Mouse (Mus musculus) WW6 (cell line): ENCODE results near the gene Slc5a1.
A peak's percentile ranks its signal among the peaks of the same experiment; 100 is the strongest.

Source experiments
- DNase-seq: peaks from one replicate; pipeline ENCODE4 v3.0.0-alpha.2; 2013; ENCODE audit warnings: low read depth, low spot score

Slc5a1 gene

GRCm38 (mm10) chr5:33193567-33193966 is 89.5 kb downstream of the Slc5a1 start:
- no peak for DNase-seq

DNA sequence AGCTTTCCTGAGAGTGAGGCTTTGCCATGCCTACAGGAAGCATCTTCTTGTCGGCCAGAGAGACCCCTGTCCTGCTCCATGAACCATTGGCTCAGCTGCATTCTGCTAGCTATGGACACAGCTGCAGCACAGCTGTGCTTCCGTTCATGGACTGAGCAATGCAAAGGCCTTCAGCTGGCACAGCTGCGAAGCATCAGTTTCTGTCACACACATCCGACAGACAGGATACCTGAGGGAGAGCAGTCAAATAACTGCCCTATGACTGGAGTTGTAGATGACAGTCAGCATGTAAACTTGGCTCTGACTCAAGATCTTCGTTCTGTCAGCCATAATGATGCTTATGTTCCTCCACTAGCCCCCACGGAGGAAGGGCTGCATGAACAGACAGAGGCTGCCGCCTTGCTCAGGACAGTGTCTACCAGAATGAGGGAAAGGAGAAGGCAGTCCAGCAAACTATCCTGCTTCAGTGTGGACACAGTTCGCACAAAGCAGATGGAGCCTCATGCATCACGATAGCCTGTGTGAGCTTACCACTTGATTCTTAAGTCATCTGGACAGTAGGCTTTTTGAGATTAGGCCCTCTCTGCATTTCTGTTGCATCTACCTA is 91.3 kb downstream of the Slc5a1 start:
- no peak for DNase-seq

- no peak for DNase-seq
Observed at GRCm38 (mm10) chr5:33200071-33200470, 96.1 kb downstream of the Slc5a1 start.

- no peak for DNase-seq
Observed at GRCm38 (mm10) chr5:33201697-33202096, 97.7 kb downstream of the Slc5a1 start.

DNA sequence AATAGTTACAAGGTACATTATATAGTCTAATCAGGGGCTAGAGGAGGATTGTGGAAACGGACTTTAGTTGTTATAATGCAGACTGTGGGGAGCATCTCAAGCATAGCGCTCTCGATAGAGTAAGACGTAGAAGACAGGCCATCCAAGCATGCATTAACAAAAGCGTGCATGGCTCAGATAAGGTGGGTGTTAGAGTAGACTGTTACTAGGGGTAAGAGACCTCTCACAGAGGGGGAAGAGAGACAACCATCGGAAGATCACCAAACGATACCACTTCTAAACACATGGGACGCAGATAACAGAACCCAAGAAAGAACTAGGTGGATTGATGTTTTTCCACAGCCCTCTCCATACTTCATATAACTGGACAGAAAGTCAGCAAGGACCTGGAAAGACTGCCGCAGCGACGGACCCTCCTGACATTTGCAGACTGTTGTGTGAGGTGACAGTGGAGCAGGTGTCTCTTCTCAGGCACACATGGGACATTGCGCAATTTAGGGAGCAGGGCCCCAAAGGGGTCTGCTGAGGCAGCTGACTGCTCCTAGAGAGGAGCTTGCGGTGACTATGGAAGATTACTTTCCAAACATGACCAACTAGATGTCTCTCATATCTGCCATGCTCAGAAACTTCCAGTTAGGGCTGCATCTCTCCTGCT is 98.6 kb downstream of the Slc5a1 start:
- DNase-seq = no peak

GRCm38 (mm10) chr5:33203171-33203565 is 99.1 kb downstream of the Slc5a1 start:
- DNase-seq = no peak

- DNase-seq = peak; percentile 62
Observed at GRCm38 (mm10) chr5:33203691-33204242, 99.7 kb downstream of the Slc5a1 start.

- no peak for DNase-seq
Observed at GRCm38 (mm10) chr5:33204284-33204683, 100.3 kb downstream of the Slc5a1 start.

DNA sequence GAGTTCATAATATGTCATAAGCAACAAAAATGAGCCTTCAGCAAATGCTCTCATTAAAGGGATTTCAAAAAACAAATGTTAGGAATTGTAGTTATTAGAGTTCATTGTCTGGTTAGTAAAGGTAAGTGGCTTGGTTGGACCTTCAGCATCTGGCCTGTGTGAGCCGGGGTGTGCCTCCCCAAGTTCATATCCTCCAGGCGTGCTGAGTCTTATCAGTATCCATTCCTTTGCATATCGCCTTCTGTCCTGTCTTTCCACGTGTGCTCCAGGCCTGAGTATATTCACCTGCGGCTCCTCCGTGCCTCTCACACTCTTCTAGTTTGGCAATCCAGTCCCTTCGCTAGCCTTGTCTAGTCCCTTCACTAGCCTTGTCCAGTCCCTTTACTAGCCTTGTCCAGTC is 102.3 kb downstream of the Slc5a1 start:
- DNase-seq = no peak

GRCm38 (mm10) chr5:33207136-33207535 is 103.1 kb downstream of the Slc5a1 start:
- no peak for DNase-seq

DNA sequence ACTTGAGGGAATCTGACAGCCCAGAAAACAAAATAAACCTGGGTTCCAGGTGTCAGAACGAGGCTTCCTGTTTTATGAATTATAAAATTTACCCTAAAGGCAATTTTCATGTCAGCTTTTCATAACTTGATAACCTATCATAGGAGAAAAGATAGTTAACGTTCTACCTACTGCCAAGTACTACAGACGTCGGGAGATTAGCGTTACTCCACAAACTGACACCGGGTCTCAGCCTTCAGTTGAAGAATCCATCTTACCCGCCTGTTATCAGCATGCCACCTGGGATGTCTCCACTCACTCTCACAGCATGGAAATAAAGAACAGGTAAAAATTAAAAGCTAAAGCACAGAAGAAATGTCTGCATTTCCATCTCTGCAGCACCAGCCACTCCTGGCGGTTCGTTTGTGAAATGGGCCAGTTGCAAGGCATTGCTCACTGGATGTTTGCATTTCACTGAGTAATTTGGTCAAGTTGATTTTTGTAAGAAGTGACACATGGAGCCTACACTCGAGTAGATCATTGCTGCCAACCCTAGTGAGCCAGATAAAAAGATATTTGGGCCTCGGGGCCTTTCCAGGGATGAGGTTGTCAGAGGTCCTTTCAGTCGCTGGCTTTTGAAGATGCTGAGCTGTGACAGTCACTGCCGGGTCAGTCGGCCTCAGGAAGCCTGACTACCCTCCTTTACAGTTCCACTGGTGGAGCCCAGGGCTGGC is 104.7 kb downstream of the Slc5a1 start:
- DNase-seq = no peak

DNA sequence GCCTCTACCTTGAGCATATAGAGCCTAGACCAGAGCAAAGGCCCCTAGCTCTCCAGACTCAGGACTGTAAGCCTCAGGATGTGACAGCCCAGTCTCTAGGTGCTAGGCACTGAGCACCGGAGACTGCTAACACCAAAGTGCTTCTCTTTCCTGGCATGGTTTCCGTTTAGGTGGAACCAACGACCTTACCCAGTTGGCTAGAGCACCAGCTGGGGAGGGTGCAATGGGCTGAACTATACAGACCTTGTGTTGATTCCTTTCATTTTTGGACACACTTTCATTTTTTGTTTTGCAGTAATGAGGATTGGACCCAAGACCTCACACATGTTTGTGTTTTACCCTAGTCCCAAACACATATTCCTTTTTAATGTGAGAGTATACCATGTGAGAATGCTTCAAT is 106.5 kb downstream of the Slc5a1 start:
- no peak for DNase-seq

GRCm38 (mm10) chr5:33211254-33211653 is 107.2 kb downstream of the Slc5a1 start:
- DNase-seq = no peak
